Mouse (Mus musculus) bone marrow, adult 2 months (tissue): Measurements from ENCODE around the gene Trim63.

Experiments used
- CTCF ChIP-seq: fragments of 200-500 bp; IDR thresholded peaks from 2 replicates; pipeline ENCODE4 v1.5.1; 2011; ENCODE audit warnings: low read length, control low read depth; ENCODE audit not compliant: control insufficient read depth, insufficient read depth
- POLR2A ChIP-seq: fragments of 200-500 bp; IDR thresholded peaks from 2 replicates; pipeline ENCODE4 v1.6.1; 2011; ENCODE audit warnings: low read depth, mild to moderate bottlenecking, control low read depth, low read length, borderline replicate concordance; ENCODE audit not compliant: control insufficient read depth

- TF ChIP-seq CTCF = no peak
- no peak for TF ChIP-seq POLR2A
Observed at GRCm38 (mm10) chr4:134348545-134348944, 33.6 kb downstream of the Trim63 start.
